Mouse (Mus musculus) limb, embryonic 13.5 days (tissue): ENCODE results near the gene Hsf2bp. TPM values are rescaled to one million over a fixed set of nuclear protein-coding genes. Genes with fewer than 3 reads are reported as not detected.

ENCODE experiments used
- polyA plus RNA-seq: library from polyadenylated mRNA; unstranded; fragments of >200 nt; fragmentation: Nextera tagmentation; extraction: Ambion mirVana; gene quantifications from 2 replicates; pipeline ENCODE4 v1.2.1, GENCODE M21; 2015

The Hsf2bp gene
- polyA plus RNA-seq, 1 experiment from 2014 or later: 0.64 TPM

Other genes starting within 250 kb of the Hsf2bp start
- 13.1 and 14.3 TPM in 2 replicates for gene Sik1, start 180.5 kb downstream of the Hsf2bp start, polyA plus RNA-seq
- gene Rrp1b, start 249 bp downstream of the Hsf2bp start, polyA plus RNA-seq: 87.2 and 89.8 TPM in 2 replicates
- 14.9 and 16.9 TPM in 2 replicates for gene Notch3, start 130.5 kb upstream of the Hsf2bp start, polyA plus RNA-seq
- gene Ephx3, start 153.2 kb upstream of the Hsf2bp start, polyA plus RNA-seq: 0.26 and 0.29 TPM in 2 replicates
- 99.1 and 109 TPM in 2 replicates for gene Brd4, start 248.4 kb upstream of the Hsf2bp start, polyA plus RNA-seq